Mouse (Mus musculus): ENCODE results near the gene Olfr223.
"Not testable (repeated sequence)": the region's sequence is repeated elsewhere in the genome, so short reads cannot be mapped to it uniquely, and the experiment has no call there.

Gene Olfr223

DNA sequence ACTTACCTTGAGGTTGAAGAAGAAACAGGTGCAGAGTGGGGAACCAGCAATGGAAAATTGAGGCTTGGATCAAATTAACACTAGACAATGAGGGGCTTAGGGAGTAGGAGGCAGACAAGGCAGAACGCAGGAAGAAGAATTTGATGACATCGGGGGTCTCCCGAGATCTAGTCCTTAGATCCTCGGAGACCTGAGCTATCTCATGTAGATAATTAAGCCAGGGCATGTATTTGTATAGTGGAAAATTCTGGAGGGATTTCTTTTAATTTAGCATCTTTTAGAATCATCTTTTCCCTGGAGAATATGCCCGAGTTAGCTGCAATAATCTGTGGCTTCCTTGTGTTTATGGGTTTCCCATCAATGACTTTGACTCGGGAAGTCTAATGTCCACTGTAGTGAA, at the start of gene Olfr223:
TSS of gene Olfr223 (minus strand) at position 101 of the 400 bp plus-strand sequence.
- DNase-seq = no peak

DNA sequence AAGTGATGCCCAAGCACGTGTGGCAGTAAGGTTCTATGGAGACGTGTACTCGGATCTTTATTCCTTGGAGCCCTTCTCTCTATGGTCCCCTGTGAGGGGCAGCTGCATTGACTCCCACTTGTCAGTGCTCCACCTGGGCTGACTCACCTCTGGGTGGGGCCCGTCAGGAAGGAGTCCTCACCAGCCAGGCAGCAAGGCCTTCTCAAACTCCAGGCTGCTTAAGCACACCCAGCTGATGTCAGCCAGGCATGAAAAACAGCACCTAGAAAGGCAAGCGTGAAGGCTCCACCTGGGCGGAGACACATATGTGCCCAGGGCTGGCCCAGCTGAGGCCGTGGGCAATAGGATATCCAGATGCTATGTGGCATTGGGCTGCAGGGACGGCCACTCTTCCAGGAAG, 49.3 kb upstream of the Olfr223 start:
- no peak for DNase-seq

DNA sequence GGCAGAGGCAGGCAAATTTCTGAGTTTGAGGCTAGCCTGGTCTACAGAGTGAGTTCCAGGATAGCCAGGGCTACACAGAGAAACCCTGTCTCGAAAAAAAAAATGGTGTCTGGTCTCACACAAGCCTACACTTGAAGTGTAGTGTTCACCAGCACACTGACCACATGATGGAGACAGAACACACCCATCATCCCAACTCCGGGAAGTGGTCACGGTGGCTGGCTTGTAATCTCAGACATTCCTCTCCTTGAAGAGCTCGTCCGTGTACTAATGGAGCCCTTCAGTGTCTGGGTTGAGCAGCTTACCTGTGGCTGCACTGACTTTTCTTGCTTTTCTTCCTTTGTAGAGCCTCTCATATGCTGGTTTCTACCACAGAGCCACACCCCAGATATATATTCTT, 48.1 kb upstream of the Olfr223 start:
- no peak for DNase-seq

DNA sequence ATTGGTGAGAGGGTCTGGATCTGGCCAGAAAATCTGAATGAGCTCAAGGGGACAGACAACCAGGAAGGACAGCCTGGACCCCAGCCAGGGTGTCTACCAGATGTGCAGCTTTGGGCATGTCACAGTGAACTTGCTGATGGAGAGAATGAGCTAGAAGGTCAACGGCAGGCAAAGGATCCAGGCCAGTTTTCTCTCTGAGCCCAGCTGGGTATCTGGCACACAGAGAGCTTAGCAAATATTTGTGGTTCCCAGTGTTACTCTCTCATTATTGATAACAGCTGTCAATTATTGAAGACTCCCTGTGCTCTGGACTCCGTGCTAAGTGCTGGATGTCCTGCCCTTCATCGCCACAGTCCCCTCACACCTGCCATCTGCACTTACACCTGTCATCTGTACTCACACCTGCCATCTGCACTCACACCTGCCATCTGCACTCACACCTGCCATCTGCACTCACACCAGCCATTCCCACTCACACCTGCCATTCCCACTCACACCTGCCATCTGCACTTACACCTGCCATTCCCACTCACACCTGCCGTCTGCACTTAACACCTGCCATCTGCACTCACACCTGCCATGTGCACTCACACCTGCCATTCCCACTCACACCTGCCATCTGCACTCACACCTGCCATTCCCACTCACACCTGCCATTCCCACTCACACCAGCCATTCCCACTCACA, 47.0 kb upstream of the Olfr223 start:
- DNase-seq = no peak

DNA sequence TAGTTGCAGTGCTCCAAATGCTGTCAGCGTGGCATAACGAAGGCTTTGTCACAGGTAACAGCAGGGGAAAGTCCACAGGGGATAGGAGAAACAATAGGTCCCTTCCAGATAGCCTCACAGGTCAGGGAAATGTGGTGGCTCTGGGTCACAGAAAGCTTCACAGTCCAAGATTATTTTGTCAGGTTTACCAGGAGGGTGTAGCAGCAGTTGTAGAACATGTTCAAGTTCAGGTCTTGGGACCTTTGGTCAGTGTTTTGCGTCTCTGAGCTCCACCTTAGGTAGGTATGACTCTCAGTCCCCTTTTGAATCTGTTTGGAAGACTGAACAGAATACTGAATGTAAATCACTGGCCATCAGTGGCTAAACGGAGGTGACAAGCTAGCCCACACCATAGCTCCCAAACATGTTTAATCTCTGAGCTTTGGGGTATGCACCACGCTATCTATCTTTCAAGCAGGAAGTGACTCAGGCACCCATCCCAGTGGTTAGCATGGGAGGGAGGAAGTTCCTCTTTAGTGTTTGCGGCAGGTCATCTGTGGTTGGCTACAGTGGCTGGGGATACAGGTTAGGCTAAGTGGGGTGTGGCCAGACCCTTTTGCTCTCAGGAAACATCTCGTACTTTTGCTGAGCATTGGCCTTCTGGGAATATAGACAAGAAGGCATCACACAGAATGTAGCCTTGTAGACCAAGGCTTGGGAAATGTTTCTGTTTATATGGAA, 43.8 kb upstream of the Olfr223 start:
- no peak for DNase-seq

DNA sequence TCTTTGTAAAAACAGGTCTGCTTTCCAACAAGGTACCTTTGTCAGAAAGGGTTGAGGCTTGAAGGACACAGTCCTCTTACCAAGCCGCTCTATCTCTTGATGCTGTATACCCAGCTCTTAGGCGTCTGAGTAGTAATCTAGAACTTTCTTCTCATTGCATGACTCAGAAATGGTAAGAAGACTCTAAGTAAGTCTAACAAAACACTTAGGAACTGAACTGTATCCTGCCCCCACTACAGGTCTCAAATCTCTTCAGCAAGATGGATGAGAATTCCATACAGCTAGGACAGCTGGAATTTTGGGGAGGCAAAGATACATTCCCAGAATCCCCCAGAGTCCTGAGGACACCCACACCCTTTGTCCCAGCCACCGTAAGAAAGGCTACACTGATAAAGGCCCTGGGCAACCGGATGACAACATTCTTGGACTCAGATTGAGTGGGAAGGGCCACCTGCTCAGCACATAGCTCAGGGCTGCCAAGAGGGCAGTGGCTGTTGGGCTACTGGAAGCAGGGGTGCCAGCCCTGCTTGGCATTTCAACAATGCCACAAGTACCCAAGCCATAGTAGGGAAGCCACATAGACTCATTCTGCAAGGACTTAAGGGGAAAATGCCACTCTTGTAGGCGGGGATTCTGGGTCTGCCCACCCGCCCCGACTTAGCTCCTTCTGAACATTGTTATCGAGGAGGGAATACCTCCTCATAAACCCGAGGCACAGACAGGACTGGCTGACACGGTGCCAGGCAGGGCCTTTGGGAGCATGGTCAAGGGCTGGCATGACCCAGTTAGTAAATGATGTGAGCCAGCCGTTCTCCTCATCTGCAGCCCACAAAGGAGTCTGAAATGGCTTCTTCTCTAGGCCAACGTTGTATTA, 43.0 kb upstream of the Olfr223 start:
- DNase-seq = peak; percentile 27

DNA sequence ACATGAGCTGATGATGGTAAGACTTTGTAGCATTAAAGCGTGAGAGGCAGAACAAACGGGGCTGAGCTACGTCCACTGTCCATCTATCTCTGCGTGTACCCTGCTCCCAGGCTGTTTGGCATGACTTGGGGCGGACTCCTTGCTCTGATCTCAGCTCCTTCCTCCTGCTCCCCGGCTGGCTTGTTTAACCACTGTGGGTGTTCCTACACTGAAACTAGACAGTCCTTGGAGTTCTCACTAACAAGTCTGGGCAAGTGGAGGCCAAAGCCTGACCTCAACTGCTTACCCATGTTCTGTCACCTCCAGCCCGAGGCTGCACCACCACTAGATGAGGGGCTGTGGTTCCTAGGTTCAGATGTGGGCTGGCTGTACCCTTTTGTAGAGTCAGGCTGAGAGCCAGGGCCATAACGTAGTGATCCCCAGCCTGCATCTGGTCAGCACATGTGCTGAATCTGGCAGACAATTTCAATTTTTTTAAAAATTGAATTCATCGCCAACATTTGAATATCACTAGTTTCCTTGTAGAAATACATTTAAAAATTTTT, 42.2 kb upstream of the Olfr223 start:
- DNase-seq = no peak

DNA sequence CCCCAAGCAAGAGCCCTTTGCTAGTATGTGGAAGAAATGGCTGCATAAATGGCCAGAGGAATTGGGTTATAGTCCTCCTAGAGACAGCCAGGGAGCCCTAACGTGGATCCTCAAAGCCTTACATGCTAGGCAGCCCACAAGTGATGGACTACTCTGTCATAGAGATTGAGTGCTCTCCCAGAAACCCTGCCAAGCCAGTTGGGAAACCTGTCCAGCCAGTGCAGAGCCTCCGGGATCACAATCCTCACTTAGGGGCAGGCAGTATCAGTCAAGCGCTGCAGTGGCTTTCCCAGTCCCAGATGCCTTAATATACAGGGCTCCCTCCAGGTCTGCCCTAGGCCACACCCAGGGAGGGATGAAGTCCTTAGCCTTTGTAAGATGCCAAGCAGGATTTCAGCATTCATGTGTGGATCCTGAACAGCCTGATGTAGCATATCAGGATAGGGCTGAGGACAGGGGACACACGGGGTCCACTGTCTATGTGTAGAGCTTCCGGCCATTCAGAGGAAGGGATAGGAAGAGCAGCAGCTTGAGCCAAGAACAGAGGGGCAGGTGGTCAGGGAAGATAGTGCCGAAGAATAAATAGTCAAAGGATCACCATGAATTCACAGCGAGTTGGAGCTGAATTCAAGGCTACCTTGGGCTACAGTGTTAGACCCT, 41.0 kb upstream of the Olfr223 start:
- no peak for DNase-seq

DNA sequence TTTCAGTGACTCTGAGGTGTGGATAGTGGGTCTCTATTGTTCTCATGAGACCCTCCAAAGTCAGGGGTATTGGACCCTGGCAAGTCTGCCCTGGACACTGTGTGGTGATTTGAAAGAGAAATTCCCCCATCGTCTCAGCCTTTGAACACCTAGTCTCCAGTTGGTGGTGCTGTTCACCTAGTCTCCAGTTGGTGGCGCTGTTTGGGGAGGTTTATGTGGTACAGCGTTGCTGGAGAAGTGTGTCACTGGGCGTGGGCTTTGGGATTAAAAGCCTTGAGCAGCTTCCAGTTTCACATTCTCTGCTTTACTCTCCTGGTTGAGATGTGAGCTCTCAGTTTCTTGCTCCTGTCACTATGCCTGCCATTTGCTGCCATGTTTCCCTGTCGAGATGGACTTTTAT, 39.9 kb upstream of the Olfr223 start:
- peak; percentile 52 for DNase-seq

DNA sequence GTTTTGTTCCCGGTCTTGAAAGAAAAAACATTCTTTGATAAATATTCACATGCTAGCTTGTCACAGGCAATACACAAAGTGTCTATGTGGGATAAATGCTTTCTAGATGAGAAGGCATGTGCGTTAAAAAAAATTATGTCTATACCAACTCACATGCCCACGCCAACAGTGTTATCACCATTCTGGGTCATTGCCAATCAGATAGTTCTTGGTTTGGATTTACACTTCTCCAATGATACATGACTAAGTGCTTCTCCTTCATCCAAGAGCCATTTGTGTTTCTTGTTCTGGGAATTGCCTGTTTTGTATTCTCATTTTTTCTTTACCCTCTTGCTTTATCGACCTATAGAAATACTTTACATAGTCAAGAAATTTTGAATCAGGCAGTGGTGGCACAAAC, 38.9 kb upstream of the Olfr223 start:
- no peak for DNase-seq

DNA sequence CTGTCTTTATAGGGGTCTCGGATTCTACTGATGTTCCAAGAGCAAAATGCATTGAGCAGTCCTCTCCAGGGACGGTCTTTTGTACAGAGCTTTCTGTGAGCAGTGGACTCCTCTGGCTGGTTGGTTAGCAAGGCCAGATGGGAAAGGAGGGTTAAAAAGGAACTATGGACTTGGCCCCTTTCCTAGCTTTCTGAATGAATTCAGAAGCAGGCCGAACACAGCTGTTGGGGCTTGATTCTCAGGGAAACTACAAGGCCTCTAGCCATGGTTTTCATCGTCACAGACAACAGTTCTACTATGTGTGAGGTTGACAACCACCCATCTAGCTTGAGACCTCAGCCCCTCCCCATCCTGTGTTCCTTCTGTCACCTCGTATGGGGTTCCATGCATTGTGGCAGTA, 36.8 kb upstream of the Olfr223 start:
- DNase-seq = no peak

DNA sequence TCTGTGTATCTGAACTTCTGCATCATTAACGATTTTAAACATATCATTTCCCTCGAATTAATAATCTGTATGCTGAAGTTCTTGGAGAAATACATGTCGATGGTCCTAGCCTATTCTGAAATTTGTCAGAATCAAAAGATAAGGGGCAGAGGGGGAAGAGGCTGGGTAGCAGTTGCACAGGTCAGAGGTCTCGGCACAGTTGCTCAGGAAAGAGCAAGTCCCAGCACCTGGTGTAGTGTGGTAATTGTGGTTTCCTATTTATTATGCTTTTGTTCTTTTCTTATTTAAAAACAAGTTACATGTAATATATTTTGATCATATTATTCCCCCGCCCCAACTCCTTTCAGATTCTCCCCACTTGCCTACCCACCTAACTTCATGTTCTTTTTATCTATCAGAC, 35.1 kb upstream of the Olfr223 start:
- DNase-seq = no peak

DNA sequence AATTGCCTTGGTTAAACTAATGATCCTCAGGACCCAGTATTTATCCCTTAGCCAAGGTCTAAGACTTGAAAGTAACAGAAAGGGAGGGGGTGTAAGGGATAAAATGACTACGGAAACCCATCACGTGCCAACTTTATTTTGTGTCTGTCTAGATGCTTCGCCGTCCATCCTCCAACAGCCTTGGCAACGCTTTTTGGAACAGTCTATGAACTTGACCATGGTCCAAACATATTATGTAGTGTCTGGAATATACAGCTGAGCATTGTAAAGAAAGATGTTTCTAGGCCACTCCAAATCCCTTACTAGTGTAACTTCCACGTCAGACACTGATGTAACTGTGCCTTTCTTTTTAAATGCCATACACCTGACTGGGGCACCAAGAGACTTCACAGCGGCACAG, 33.1 kb upstream of the Olfr223 start:
- no peak for DNase-seq

DNA sequence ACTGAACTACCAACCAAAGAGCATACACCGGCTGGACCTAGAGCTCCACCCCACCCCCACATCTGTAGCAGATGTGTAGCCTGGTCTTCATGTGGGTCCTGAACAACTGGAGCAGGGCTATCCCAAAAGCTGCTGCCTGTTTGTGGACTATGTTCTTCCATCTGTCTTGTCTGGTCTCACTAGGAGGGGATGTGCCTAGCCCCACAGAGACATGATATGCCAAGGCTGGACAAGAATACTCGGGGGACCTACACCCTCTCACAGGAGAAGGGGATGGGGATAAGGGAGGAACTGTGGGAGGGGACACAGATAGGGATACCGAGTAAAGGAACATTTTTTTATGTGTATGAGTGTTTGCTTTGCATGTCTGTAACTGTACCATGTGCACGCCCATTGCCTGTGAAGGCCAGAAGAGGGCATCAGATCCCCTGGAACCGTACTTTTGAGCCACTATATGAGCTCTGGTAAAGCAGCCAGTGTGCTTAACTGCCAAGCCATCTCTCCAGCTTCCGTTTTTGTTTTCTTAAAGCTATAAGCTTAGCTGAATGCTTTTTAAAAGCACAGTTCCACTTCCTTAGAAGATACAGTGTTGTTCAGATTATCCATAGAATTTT, 31.0 kb upstream of the Olfr223 start:
- DNase-seq = peak; percentile 81

DNA sequence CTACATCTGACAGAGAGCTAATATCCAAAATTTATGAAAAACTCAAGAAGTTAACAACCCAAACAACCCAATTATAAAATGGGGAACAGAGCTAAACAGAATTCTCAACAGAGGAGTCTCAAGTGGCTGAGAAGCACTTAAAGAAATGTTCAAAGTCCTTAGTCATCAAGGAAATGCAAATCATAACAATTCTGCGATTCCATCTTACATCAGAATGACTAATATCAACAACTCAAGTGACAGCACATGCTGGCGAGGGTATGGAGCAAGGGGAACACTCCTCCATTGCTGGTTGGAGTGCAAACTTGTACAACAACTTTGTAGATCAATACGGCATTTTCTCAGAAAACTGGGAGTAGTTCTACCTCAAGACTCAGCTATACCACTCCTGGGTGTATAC, 29.1 kb upstream of the Olfr223 start:
- no peak for DNase-seq

DNA sequence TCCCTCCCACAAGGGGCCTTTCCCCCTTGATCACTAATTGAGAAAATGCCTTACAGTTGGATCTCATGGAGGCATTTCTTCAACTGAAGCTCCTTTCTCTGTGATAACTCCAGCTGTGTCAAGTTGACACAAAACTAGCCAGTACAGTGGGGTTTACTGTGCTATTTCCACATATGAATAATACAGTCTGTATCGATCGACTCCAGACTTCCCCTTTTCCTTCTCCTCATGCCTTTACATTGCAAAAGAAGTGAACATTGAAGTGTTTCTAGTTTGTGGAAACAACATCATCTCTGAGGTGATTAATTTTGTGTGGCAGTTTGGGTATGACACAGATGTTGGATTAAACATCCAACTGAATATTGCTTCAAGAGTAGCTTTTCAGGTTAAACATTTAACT, 23.9 kb upstream of the Olfr223 start:
- DNase-seq = not testable (repeated sequence)

DNA sequence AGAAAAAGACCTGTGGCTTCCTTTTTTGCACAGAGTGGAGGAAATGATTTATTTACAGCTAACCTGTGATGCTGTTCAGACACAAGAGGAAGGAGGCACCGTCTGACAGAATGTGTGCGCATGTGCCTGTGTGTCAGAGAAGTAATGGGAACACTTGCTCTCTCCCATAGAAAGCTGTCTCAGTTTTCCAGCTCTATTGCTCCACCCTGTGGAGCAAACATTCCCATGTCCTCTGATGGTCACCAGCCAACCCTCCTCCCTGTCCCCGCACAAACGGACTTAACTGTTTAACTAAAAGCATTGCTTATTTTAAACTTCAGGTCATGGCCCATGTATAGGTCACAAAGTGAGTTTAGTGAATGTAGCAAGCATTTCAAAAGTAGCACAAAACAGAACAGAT, 21.0 kb upstream of the Olfr223 start:
- peak; percentile 43 for DNase-seq

DNA sequence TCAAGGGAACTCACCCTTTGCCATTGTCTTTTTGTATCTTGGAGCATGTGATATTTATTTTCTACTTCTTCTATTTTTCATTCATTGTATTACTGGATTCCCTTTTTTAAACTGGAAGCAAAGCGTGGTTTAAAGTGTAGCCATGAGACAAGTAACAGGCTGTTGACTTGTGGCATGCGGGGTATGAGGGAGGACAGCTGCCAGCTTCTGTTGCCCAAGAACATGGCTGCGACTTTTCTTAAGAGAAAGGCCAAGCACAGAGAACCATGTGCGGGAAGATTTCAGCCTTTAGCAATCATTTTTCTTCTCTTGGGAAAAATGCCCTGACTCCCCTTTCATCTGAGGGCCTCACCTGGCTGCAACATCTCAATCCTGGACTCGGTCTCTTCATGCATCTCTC, 18.6 kb upstream of the Olfr223 start:
- DNase-seq = no peak

DNA sequence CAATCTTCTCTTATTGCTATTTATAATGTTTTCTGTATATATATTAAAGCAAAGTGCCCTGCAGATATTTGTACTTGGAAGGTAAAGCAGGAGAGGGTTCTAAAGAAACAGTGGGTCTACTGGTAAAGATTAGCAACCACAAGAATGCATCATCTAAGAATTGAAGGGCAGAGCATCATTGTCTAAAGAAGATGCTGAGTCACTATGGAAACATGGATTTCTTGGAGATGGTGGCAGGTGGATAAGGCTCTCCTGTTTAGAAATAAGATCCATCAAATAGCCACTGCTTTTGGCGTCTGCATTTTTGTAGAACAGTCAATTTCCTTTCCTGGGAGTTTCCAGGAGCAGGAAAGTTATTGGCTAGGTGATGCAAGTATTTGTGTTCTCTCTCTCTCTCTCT, 9.2 kb upstream of the Olfr223 start:
- no peak for DNase-seq

DNA sequence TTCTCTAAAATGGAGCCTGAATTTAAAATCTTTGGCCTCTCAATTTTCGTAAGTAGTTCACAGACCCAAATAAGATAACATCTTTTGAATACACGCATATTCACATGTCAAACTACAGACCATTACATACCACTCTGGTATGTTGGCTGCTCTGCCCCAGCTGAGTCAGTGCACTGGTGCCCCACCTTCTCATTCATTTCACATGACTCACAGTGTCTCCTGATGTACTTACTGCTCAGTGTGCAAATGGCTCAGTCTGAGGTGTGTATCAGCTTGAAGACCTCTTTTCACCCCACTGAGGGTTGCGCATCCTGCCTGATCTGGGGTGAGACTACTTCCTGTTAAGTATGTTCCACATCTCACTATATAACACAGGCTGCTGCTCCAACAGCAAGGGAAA, 7.8 kb upstream of the Olfr223 start:
- DNase-seq = no peak

DNA sequence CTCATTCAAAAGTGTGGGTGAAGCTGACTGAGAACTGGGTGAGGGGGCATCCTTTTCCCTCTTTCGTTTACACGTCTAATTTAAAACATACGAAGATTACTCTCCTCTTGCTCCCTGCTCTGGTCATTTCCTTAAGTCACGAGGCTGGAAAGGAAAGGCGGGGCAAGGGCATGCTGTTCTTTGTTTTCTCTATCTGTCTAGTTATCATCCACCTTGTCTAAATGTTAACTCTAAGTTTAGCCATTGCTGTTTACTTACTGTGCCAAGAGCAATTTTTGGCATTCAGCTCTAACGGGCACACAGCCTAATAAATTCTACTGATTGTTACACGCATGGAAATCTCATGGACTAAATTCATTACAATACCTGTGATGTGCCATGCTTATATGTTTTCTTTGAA, 6.1 kb upstream of the Olfr223 start:
- no peak for DNase-seq

DNA sequence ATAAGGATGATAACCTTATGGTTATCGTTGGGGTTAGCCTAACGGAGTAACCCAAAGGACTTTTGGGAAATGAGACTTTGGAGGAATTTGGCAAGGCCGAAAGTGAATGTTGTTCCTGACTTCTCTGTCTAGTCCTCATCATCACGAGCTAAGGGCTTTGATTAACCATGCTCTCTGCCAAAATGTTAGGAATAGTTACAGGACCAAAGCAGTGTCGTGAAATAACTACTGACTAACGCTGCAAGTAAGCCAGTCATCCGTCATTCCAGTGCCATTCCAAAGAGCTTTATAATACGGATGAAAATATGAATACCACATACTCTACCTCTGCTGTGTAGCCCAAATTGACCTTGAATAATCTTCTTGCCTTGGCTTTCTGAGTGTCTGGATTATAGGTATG, 3.9 kb upstream of the Olfr223 start:
- DNase-seq = no peak

DNA sequence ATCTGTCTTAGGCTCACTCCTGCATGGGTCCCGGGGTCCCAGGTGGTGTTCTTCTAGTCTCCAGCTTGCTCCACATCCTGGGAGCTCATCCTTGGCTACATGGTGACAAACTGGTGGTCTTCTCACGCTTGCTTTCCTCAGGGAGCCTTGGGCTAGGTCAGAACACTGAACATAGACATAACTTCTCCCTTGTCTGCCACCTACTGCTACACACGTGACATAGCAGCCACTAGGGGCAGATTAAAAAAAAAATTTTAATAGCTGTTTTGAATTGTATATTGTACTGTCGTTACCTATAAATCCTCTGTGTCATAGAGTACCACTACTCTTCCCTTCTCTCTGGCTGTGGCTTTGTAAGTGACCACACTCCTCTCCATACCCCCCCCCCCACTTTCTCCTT, 3.0 kb upstream of the Olfr223 start:
- no peak for DNase-seq

Measured in cerebellum, adult 9-10 months (tissue).